Mouse (Mus musculus) limb, embryonic 14.5 days (tissue): ENCODE measurements around the gene Grik4. TPM values are rescaled to one million over a fixed set of nuclear protein-coding genes. Genes with fewer than 3 reads are reported as not detected.

Source experiments
- ATAC-seq: fragments of 200-750 bp; cut with Nextera tagmentation; 2 replicates; pipeline ENCODE4 v1.8.0; 2017; ENCODE audit warnings: low read depth, moderate number of reproducible peaks, moderate TSS enrichment; ENCODE audit not compliant: low FRiP score
- DNase-seq: peaks from one replicate; pipeline ENCODE4 v3.0.0-alpha.2; 2015; ENCODE audit warnings: low spot score
- H3K27ac ChIP-seq: fragments of 300-500 bp; sonication (generic); replicated peaks from 2 replicates; pipeline ENCODE4 v1.5.1; 2014; ENCODE audit warnings: low read depth, mild to moderate bottlenecking, low read length, moderate library complexity, mixed read lengths
- H3K27me3 ChIP-seq: fragments of 300-500 bp; sonication (generic); 2 replicates; pipeline ENCODE4 v1.6.1; 2014; ENCODE audit warnings: low read length, mixed read lengths; ENCODE audit not compliant: control insufficient read depth, insufficient read depth
- H3K36me3 ChIP-seq: fragments of 300-500 bp; sonication (generic); 2 replicates; pipeline ENCODE4 v1.6.1; 2014; ENCODE audit warnings: mild to moderate bottlenecking, low read length, moderate library complexity, mixed read lengths; ENCODE audit not compliant: control insufficient read depth, insufficient read depth
- H3K4me1 ChIP-seq: fragments of 300-500 bp; sonication (generic); 2 replicates; pipeline ENCODE4 v1.6.1; 2014; ENCODE audit warnings: antibody characterized with exemption, low read length, mixed read lengths; ENCODE audit not compliant: control insufficient read depth, insufficient read depth
- H3K4me2 ChIP-seq: fragments of 300-500 bp; sonication (generic); replicated peaks from 2 replicates; pipeline ENCODE4 v1.6.1; 2014; ENCODE audit warnings: low read depth, mild to moderate bottlenecking, low read length, moderate library complexity; ENCODE audit not compliant: severe bottlenecking
- H3K4me3 ChIP-seq: fragments of 300-500 bp; sonication (generic); replicated peaks from 2 replicates; pipeline ENCODE4 v1.5.1; 2014; ENCODE audit warnings: low read length
- H3K9ac ChIP-seq: fragments of 300-500 bp; sonication (generic); 2 replicates; pipeline ENCODE4 v1.6.1; 2014; ENCODE audit warnings: mild to moderate bottlenecking, low read depth, low read length, moderate library complexity; ENCODE audit not compliant: severe bottlenecking
- H3K9me3 ChIP-seq: fragments of 300-500 bp; sonication (generic); 2 replicates; pipeline ENCODE4 v1.6.1; 2016; ENCODE audit warnings: low read length; ENCODE audit not compliant: control insufficient read depth
- POLR2A ChIP-seq: fragments of 200-500 bp; IDR thresholded peaks from 2 replicates; pipeline ENCODE4 v1.8.0; 2012; ENCODE audit warnings: inconsistent platforms, mild to moderate bottlenecking, moderate library complexity, borderline replicate concordance; ENCODE audit not compliant: insufficient read depth, insufficient read length; ENCODE audit errors: extremely low read depth
- WGBS: fragments of 180-500 bp; shearing (Covaris S2); extraction: QIAGEN DNeasy Blood & Tissue Kit; methylation state at CpG from one replicate; pipeline ENCODE4 v1.1.7; 2014; 5-methylcytosine and 5-hydroxymethylcytosine counted together
- polyA plus RNA-seq, 2 experiments: library from polyadenylated mRNA; depleted of rRNA in 1 of 2; stranded (reverse) in 1 of 2; unstranded in 1 of 2; fragments of >200 nt; fragmentation: Nextera tagmentation in 1 of 2; extraction: Ambion mirVana in 1 of 2; gene quantifications; 2 replicates each; pipeline versions ENCODE4 v1.2.1 to v1.2.3; 2012 to 2014

Gene Grik4
- polyA plus RNA-seq, 2 experiments: 0.85 to 2.4 TPM

DNA sequence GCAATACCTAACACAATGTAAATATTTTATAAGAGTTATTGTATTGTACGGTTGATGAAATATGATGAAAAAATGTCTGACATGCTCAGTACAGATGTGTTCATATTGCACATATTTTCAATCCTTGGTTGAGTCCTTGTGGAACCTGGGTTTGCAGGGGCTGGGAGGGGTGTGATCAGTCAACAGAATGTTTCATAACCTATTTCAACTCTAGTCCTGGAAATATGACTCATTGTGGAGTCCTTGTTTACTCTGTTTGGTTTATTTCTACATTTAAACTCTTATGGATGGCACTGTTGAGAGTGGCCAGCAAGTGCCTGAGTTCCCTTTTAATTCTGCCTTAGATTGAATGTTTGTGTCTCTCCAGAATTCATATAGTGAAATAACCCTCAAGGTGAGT, 459.6 kb downstream of the Grik4 start:
- H3K27ac ChIP-seq: no peak overlapping the region
- no peak for TF ChIP-seq POLR2A
- H3K9me3 ChIP-seq: no peaks in the 10 kb centered on the region
- 91% methylated on average over 1 of the region's 1 CpGs for WGBS
- no peak for DNase-seq
- no peaks in the 10 kb centered on the region for H3K4me1 ChIP-seq
- no peaks in the 10 kb centered on the region for H3K27me3 ChIP-seq
- no peak overlapping the region for H3K9ac ChIP-seq
- no peaks in the 10 kb centered on the region for H3K36me3 ChIP-seq
- no peak overlapping the region for H3K4me2 ChIP-seq
- ATAC-seq: no peak
- no peak overlapping the region for H3K4me3 ChIP-seq

DNA sequence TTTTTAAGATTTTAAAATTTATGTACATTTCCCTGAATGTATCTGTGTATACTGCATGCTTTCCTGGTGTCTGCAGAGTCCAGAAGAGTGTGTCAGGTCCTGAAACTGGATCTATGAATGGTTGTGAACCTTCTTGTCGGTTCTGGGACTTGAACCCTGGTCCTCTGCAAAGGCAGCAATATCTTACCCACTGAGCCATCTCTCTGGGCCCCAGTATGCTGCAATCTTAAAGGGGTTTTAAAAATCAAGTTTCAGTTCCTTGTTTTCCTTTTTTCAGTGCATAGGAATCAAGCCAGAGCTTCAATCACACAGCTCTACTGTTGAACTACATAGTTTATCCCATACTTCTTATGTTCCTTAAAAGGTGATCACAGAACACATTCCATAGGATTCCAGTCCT, 461.3 kb downstream of the Grik4 start:
- H3K36me3 ChIP-seq: no peaks in the 10 kb centered on the region
- no peak overlapping the region for H3K27ac ChIP-seq
- no peak overlapping the region for H3K4me2 ChIP-seq
- no peak overlapping the region for H3K4me3 ChIP-seq
- WGBS: 79% methylated on average over 1 of the region's 1 CpGs
- H3K9me3 ChIP-seq: no peaks in the 10 kb centered on the region
- no peak for TF ChIP-seq POLR2A
- no peaks in the 10 kb centered on the region for H3K27me3 ChIP-seq
- ATAC-seq: no peak
- no peak for DNase-seq
- no peak overlapping the region for H3K9ac ChIP-seq
- H3K4me1 ChIP-seq: no peaks in the 10 kb centered on the region

DNA sequence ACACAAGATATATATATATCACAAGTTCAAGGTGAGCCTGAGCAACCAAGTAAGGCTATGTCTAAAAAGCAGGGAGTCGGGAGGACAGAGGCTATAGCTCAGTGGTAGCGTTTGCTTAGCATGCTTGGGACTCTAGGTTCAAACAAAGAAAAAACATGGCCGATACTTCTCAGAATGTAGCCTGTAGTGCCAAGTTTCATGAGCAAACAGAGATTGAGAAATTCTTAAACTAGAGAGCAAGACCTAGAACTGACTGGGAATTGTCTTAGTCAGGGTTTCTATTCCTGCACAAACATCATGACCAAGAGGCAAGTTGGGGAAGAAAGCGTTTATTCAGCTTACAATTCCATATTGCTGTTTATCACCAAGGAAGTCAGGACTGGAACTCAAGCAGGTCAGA, 468.1 kb downstream of the Grik4 start:
- Histone ChIP-seq H3K36me3 (no peaks in the 10 kb centered on the region), H3K4me2 (no peak overlapping the region), H3K9ac (no peak overlapping the region), H3K4me3 (no peak overlapping the region), H3K9me3 (no peaks in the 10 kb centered on the region), H3K27me3 (no peaks in the 10 kb centered on the region), H3K27ac (no peak overlapping the region), H3K4me1 (peaks cover 7% of the 10 kb centered on the region)
- no peak for ATAC-seq
- TF ChIP-seq POLR2A: no peak
- DNase-seq: no peak
- 83% methylated on average over 4 of the region's 4 CpGs for WGBS

DNA sequence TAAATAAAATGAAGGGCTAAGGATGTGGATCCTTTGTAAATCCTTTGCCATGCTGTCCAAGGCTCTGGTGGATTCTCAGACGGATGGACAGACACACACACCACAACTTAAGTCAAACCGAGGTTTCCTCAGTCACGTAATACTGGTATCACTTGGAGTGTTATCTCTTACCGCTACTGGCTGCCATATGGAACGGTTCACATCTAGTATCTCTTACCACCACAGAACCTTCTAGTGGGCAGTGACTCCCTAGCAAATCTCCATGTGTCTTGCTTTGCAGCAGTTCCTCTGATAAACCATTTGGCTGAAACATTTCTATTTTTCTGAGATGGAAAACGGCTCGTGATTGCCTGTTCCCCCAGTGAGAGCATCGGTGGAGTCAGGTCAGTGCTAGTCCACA, 470.0 kb downstream of the Grik4 start:
- ATAC-seq (no peak), DNase-seq (no peak)
- Histone ChIP-seq H3K9ac (no peak overlapping the region), H3K4me3 (no peak overlapping the region), H3K27me3 (no peaks in the 10 kb centered on the region), H3K4me2 (no peak overlapping the region), H3K27ac (no peak overlapping the region), H3K4me1 (peaks cover 12% of the 10 kb centered on the region), H3K36me3 (peaks cover 5% of the 10 kb centered on the region; the same call in 1 of the 2 replicates), H3K9me3 (no peaks in the 10 kb centered on the region)
- whole genome bisulfite sequencing: 84% methylated on average over 8 of the region's 8 CpGs
- TF ChIP-seq POLR2A: no peak

DNA sequence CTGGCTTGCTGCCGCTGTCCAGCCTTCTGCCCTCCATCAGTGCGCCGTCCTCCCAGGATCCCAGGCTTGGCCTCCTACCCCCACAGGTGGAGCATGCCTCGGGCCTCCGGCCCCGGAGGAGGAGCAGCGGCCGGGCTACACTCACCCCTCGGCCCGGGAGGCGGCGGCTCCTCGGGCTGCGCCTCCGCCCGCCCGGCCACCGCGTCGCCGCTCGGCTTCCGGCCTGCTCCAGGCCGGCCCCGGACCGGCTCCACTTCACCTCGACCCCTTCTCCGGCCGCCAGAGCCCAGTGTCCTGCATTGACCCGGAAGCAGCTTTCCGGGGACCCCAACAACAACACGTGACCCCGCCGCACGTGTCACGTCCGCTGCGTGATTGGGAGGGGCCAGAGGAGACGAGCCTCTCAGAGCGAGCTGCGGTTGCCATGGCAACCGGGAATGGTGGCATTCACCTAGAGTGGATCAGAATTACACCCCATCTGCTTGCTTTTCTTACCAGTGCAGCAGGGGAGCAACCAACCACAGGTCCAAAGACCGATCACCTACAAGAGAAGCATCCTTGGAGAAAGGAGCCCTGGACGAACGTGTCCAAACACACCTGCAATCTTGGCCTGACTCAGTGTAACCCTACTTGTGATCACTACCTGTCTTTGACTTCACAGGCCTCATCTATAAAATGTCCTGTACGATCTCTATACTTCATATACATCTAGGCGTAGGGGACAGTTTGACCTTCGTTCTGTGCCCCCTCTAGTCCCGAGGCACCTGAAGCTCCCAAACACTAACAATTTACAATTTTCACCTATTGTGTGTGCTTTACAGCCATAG, 472.2 kb downstream of the Grik4 start:
- Histone ChIP-seq H3K9me3 (no peaks in the 10 kb centered on the region), H3K9ac (peak overlapping the region; percentile 68), H3K4me2 (peak overlapping the region; percentile 77), H3K4me3 (peak overlapping the region; percentile 61), H3K27me3 (no peaks in the 10 kb centered on the region), H3K4me1 (peaks cover 12% of the 10 kb centered on the region), H3K27ac (0 out of 2 replicates have a peak overlapping the region, but pooled peaks have one; percentile 27), H3K36me3 (peaks cover 5% of the 10 kb centered on the region; the same call in 1 of the 2 replicates)
- WGBS: 15% methylated on average over 30 of the region's 49 CpGs
- DNase-seq: peak; percentile 93
- ATAC-seq: peak; percentile 95
- no peak for TF ChIP-seq POLR2A
